Mouse (Mus musculus) embryonic facial prominence, embryonic 13.5 days (tissue): ENCODE data around the gene Daglb. TPM values are rescaled to one million over a fixed set of nuclear protein-coding genes. Genes with fewer than 3 reads are reported as not detected.
"Not testable (repeated sequence)": the region's sequence is repeated elsewhere in the genome, so short reads cannot be mapped to it uniquely, and the experiment has no call there.

Source experiments
- ATAC-seq: fragments of 200-750 bp; cut with Nextera tagmentation; 2 replicates; pipeline ENCODE4 v1.8.0; 2017; ENCODE audit warnings: low read depth; ENCODE audit not compliant: insufficient number of reproducible peaks, insufficient read depth, low FRiP score, low TSS enrichment
- H3K27ac ChIP-seq: fragments of 300-500 bp; sonication (generic); 2 replicates; pipeline ENCODE4 v1.5.1; 2015; ENCODE audit warnings: moderate library complexity, mild to moderate bottlenecking, inconsistent platforms
- H3K27me3 ChIP-seq: fragments of 300-500 bp; sonication (generic); 2 replicates; pipeline ENCODE4 v1.6.1; 2015; ENCODE audit warnings: mild to moderate bottlenecking, inconsistent platforms
- H3K36me3 ChIP-seq: fragments of 300-500 bp; sonication (generic); 2 replicates; pipeline ENCODE4 v1.6.1; 2015; ENCODE audit warnings: mild to moderate bottlenecking, inconsistent platforms
- H3K4me1 ChIP-seq: fragments of 300-500 bp; sonication (generic); 2 replicates; pipeline ENCODE4 v1.6.1; 2015; ENCODE audit warnings: inconsistent platforms
- H3K4me2 ChIP-seq: fragments of 300-500 bp; sonication (generic); 2 replicates; pipeline ENCODE4 v1.6.1; 2015; ENCODE audit warnings: moderate library complexity, mild to moderate bottlenecking, inconsistent platforms
- H3K4me3 ChIP-seq: fragments of 300-500 bp; sonication (generic); 2 replicates; pipeline ENCODE4 v1.5.1; 2015; ENCODE audit warnings: mild to moderate bottlenecking, inconsistent platforms
- H3K9ac ChIP-seq: fragments of 300-500 bp; sonication (generic); 2 replicates; pipeline ENCODE4 v1.6.1; 2015; ENCODE audit warnings: mild to moderate bottlenecking, inconsistent platforms
- H3K9me3 ChIP-seq: fragments of 300-500 bp; sonication (generic); 2 replicates; pipeline ENCODE4 v1.6.1; 2016; ENCODE audit warnings: inconsistent platforms
- WGBS: fragments of 180-500 bp; shearing (Covaris S2); methylation state at CpG from one replicate; pipeline ENCODE4 v1.1.7; 2015; ENCODE audit warnings: mixed read lengths; 5-methylcytosine and 5-hydroxymethylcytosine counted together
- polyA plus RNA-seq: library from polyadenylated mRNA; unstranded; fragments of >200 nt; fragmentation: Nextera tagmentation; extraction: Ambion mirVana; gene quantifications from 2 replicates; pipeline ENCODE4 v1.2.1, GENCODE M21; 2015

The Daglb gene
- polyA plus RNA-seq, 1 experiment from 2014 or later = 9.7 TPM

DNA sequence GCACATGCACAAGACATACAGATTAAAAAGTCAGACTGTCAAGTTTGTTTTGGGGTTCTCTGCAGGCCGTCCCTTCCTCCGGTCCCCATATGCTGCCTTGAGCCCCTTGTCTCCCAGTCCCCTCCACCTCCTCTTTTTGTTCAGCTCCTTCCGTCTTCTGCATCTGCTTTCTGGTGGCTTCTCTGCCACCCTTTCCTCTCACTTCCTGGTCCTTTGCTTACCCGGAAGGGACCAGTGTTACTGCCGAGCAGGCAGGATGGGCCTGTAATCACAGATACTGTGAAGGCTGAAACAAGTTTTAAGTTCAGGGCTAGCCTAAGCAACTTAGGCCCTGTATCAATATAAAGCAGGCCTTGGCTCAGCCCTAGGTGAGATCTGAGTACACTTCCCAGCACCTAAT lies 23.6 kb downstream of the Daglb start:
- 92% methylated on average over 5 of the region's 5 CpGs for WGBS
- Histone ChIP-seq H3K36me3 (peaks cover 49% of the 10 kb centered on the region), H3K9me3 (no peaks in the 10 kb centered on the region), H3K27me3 (no peaks in the 10 kb centered on the region), H3K9ac (no peak overlapping the region), H3K4me3 (no peak overlapping the region), H3K4me2 (no peak overlapping the region), H3K4me1 (no peaks in the 10 kb centered on the region), H3K27ac (no peak overlapping the region)
- no peak for ATAC-seq

DNA sequence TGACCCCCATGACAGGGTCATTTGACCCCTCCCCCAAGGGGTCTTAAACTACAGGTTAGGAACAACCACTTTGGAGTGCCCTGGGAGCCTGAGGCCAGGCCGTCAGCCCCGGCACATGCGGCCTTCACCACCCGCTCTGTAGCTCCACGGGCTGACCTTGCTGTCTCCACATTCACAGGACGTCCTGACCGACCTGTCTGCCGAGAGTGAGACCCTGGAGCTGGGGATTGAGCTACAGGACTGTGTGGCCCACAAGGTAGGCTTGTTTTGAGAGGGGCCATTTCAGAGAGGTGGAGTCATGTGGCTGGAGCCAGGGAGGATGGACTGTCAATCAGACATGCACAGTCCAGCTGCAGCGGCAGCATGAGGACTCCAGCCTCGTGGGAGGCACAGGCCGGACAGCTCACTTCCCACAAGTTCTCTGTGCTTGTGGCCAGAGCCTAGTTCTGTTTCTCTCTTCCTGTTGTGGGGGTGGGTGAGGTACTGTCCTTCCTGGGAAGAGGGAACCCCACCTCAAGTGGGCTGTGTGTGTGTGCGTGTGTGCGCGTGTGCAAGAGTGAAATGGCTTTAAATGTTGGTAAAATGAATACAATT lies 25.5 kb downstream of the Daglb start:
- no peak overlapping the region for H3K27ac ChIP-seq
- ATAC-seq = no peak
- H3K9ac ChIP-seq = no peak overlapping the region
- H3K9me3 ChIP-seq = no peaks in the 10 kb centered on the region
- peaks cover 52% of the 10 kb centered on the region for H3K36me3 ChIP-seq
- H3K4me2 ChIP-seq = no peak overlapping the region
- WGBS = 77% methylated on average over 14 of the region's 14 CpGs
- no peak overlapping the region for H3K4me3 ChIP-seq
- H3K27me3 ChIP-seq = no peaks in the 10 kb centered on the region
- no peaks in the 10 kb centered on the region for H3K4me1 ChIP-seq

DNA sequence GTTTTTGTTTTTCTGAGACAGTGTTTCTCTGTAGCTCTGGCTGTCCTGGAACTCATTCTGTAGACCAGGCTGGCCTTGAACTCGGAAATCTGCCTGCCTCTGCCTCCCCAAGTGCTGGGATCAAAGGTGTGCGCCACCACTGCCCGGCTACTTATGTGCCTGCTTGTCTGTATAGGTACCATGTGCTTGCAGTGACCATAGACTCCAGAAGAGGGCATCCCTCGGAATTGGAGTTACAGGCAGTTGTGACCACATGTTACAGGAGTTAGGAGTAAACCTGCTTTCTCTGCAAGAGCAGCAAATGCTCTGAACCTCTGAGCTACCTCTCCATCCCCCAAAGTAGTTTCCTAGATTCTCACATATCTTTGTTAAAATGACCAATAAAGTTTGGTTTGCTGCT lies 27.4 kb downstream of the Daglb start:
- H3K27me3 ChIP-seq = no peaks in the 10 kb centered on the region
- 87% methylated on average over 4 of the region's 4 CpGs for WGBS
- no peak overlapping the region for H3K27ac ChIP-seq
- no peak overlapping the region for H3K9ac ChIP-seq
- no peak for ATAC-seq
- H3K4me3 ChIP-seq = no peak overlapping the region
- H3K9me3 ChIP-seq = no peaks in the 10 kb centered on the region
- H3K4me2 ChIP-seq = no peak overlapping the region
- H3K36me3 ChIP-seq = peaks cover 50% of the 10 kb centered on the region
- no peaks in the 10 kb centered on the region for H3K4me1 ChIP-seq

DNA sequence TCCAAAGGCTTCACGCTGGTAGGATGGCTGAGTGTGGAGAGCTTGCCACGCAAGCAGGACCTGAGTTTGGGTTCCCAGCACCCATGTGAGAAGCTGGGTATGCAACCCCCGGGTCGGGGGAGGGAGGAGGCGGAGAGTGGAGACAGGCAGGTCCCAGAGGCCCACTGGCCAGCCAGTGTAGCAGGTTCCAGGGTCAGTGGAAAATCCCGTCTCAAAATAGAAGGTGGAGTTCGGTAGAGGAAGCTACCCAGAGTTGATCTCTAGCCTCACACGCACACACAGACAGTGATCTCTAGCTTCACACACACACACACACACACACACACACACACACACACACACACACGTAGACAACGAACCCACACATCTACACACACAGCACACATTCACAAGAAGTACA lies 28.8 kb downstream of the Daglb start:
- H3K36me3 ChIP-seq = peaks cover 38% of the 10 kb centered on the region
- no peak overlapping the region for H3K27ac ChIP-seq
- no peak overlapping the region for H3K9ac ChIP-seq
- no peak overlapping the region for H3K4me2 ChIP-seq
- H3K9me3 ChIP-seq = no peaks in the 10 kb centered on the region
- H3K4me3 ChIP-seq = no peak overlapping the region
- no peak for ATAC-seq
- no peaks in the 10 kb centered on the region for H3K4me1 ChIP-seq
- no peaks in the 10 kb centered on the region for H3K27me3 ChIP-seq
- WGBS = 91% methylated on average over 10 of the region's 10 CpGs

GRCm38 (mm10) chr5:143495708-143496107 lies 31.3 kb downstream of the Daglb start:
- WGBS = 94% methylated on average over 6 of the region's 6 CpGs
- Histone ChIP-seq H3K9ac (no peak overlapping the region), H3K4me1 (no peaks in the 10 kb centered on the region), H3K4me2 (no peak overlapping the region), H3K27ac (no peak overlapping the region), H3K9me3 (no peaks in the 10 kb centered on the region), H3K36me3 (peaks cover 24% of the 10 kb centered on the region), H3K27me3 (no peaks in the 10 kb centered on the region), H3K4me3 (no peak overlapping the region)
- no peak for ATAC-seq

DNA sequence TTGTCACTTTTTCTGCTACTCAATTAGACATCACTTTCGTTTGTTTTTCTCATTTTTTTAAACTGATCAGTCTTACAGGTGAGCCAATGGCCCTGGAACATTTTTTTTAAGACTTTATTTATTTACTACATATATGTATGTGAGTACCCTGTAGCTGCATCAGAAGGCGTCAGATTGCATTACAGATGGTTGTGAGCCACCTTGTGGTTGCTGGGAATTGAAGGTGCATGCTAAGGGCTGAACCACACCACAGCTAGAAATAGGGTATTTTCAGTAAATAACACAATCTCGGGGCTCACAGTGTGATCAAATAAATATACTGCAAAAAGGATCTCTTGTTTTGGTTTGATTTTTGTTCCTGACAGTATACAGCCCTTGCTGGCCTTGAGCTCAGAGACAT lies 33.1 kb downstream of the Daglb start:
- 77% methylated on average over 3 of the region's 3 CpGs for WGBS
- no peak overlapping the region for H3K4me2 ChIP-seq
- no peak overlapping the region for H3K4me3 ChIP-seq
- no peaks in the 10 kb centered on the region for H3K9me3 ChIP-seq
- H3K4me1 ChIP-seq = no peaks in the 10 kb centered on the region
- no peaks in the 10 kb centered on the region for H3K27me3 ChIP-seq
- H3K9ac ChIP-seq = no peak overlapping the region
- ATAC-seq = no peak
- H3K27ac ChIP-seq = no peak overlapping the region
- H3K36me3 ChIP-seq = peaks cover 30% of the 10 kb centered on the region

- no peak overlapping the region for H3K9ac ChIP-seq
- WGBS = 87% methylated on average over 7 of the region's 7 CpGs
- peaks cover 35% of the 10 kb centered on the region for H3K36me3 ChIP-seq
- H3K27ac ChIP-seq = no peak overlapping the region
- H3K9me3 ChIP-seq = no peaks in the 10 kb centered on the region
- H3K4me3 ChIP-seq = no peak overlapping the region
- H3K4me2 ChIP-seq = no peak overlapping the region
- no peaks in the 10 kb centered on the region for H3K4me1 ChIP-seq
- ATAC-seq = no peak
- H3K27me3 ChIP-seq = no peaks in the 10 kb centered on the region
Observed at GRCm38 (mm10) chr5:143499197-143499596, 34.8 kb downstream of the Daglb start.

GRCm38 (mm10) chr5:143499686-143500085 lies 35.3 kb downstream of the Daglb start:
- no peak overlapping the region for H3K4me2 ChIP-seq
- H3K4me1 ChIP-seq = no peaks in the 10 kb centered on the region
- H3K27me3 ChIP-seq = no peaks in the 10 kb centered on the region
- H3K36me3 ChIP-seq = peaks cover 36% of the 10 kb centered on the region
- H3K9me3 ChIP-seq = no peaks in the 10 kb centered on the region
- ATAC-seq = no peak
- no peak overlapping the region for H3K9ac ChIP-seq
- 81% methylated on average over 4 of the region's 4 CpGs for WGBS
- no peak overlapping the region for H3K4me3 ChIP-seq
- H3K27ac ChIP-seq = no peak overlapping the region

DNA sequence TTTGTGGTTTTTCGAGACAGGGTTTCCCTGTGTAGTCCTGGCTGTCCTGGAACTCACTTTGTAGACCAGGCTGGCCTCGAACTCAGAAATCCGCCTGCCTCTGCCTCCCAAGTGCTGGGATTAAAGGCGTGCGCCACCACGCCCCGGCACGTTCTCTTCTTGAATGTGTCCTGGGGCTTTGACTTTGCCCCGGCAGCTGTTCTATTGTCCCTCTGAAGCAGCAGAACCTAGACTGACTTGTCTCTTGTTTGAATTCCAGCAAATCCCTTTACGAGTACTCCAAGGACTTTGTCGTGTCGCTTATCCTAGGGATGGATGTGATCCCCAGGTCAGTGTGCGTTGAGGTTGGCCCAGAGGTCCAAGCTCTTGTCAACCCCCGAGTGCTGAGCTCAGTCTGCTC lies 36.3 kb downstream of the Daglb start:
- H3K36me3 ChIP-seq = peaks cover 40% of the 10 kb centered on the region
- WGBS = 94% methylated on average over 14 of the region's 14 CpGs
- not testable (repeated sequence) for H3K27ac ChIP-seq, H3K9ac ChIP-seq, H3K9me3 ChIP-seq, H3K4me1 ChIP-seq, H3K4me2 ChIP-seq, H3K4me3 ChIP-seq, ATAC-seq, H3K27me3 ChIP-seq

DNA sequence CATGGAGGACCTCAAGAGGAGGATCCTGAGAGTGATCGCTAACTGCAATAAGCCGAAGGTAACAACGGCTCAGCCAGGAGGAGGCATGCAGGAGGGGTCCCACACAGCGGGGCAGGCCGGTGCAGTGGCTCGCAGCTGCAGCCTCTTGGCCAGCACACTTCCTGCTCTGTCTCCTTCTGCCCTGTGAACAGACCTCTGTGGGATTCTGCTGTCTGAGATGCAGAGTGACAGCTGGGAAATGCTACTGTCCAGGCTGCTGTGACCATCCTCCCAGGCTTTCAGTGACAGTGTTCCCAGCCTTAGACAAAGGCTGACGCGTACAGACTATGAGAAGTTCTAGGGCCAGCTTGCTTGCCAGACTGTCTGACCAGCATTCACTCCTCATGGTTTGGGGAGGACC lies 36.8 kb downstream of the Daglb start:
- peaks cover 41% of the 10 kb centered on the region for H3K36me3 ChIP-seq
- H3K4me2 ChIP-seq = no peak overlapping the region
- H3K27me3 ChIP-seq = no peaks in the 10 kb centered on the region
- no peak overlapping the region for H3K4me3 ChIP-seq
- H3K27ac ChIP-seq = no peak overlapping the region
- no peak for ATAC-seq
- no peaks in the 10 kb centered on the region for H3K4me1 ChIP-seq
- H3K9ac ChIP-seq = no peak overlapping the region
- H3K9me3 ChIP-seq = no peaks in the 10 kb centered on the region
- 86% methylated on average over 8 of the region's 8 CpGs for WGBS

GRCm38 (mm10) chr5:143501649-143502048 lies 37.3 kb downstream of the Daglb start:
- no peak overlapping the region for H3K27ac ChIP-seq
- no peaks in the 10 kb centered on the region for H3K27me3 ChIP-seq
- no peak overlapping the region for H3K4me2 ChIP-seq
- H3K9ac ChIP-seq = no peak overlapping the region
- H3K9me3 ChIP-seq = no peaks in the 10 kb centered on the region
- ATAC-seq = no peak
- 88% methylated on average over 2 of the region's 2 CpGs for WGBS
- no peaks in the 10 kb centered on the region for H3K4me1 ChIP-seq
- peaks cover 41% of the 10 kb centered on the region for H3K36me3 ChIP-seq
- H3K4me3 ChIP-seq = no peak overlapping the region

GRCm38 (mm10) chr5:143502899-143503557 lies 38.6 kb downstream of the Daglb start:
- no peak overlapping the region for H3K27ac ChIP-seq
- 92% methylated on average over 19 of the region's 19 CpGs for WGBS
- peaks cover 51% of the 10 kb centered on the region for H3K36me3 ChIP-seq
- peaks cover 7% of the 10 kb centered on the region for H3K4me1 ChIP-seq
- H3K9me3 ChIP-seq = no peaks in the 10 kb centered on the region
- H3K4me2 ChIP-seq = no peak overlapping the region
- no peak for ATAC-seq
- H3K9ac ChIP-seq = no peak overlapping the region
- no peak overlapping the region for H3K4me3 ChIP-seq
- no peaks in the 10 kb centered on the region for H3K27me3 ChIP-seq
